Mouse (Mus musculus): ENCODE data around the gene Qrsl1. TPM values are rescaled to one million over a fixed set of nuclear protein-coding genes. Genes with fewer than 3 reads are reported as not detected.

Qrsl1 gene
- polyA plus RNA-seq (2012), result 2.4 and 3.9 TPM in 2 replicates

GRCm38 (mm10) chr10:43901578-43902194 is at the start of gene Qrsl1, which contains the start of gene Rtn4ip1:
Gene Qrsl1 (minus strand): TSS chr10:43901745.
Gene Rtn4ip1 (plus strand): TSS chr10:43901807.
- no peak for TF ChIP-seq GATA1 (IDR thresholded peaks at IDR 0.05; ENCODE audit: low read length)

- TF ChIP-seq GATA1 (IDR thresholded peaks at IDR 0.05; ENCODE audit: low read length), result no peak
Measured at GRCm38 (mm10) chr10:43945435-43945834, 43.9 kb upstream of the Qrsl1 start.

- TF ChIP-seq GATA1 (IDR thresholded peaks at IDR 0.05; ENCODE audit: low read length), result no peak
Measured at GRCm38 (mm10) chr10:43943736-43944135, 42.2 kb upstream of the Qrsl1 start.

GRCm38 (mm10) chr10:43939136-43939662 is 37.7 kb upstream of the Qrsl1 start:
- TF ChIP-seq GATA1 (IDR thresholded peaks at IDR 0.05; ENCODE audit: low read length), result no peak

- no peak for TF ChIP-seq GATA1 (IDR thresholded peaks at IDR 0.05; ENCODE audit: low read length)
Measured at GRCm38 (mm10) chr10:43928596-43928995, 27.1 kb upstream of the Qrsl1 start.

- no peak for TF ChIP-seq GATA1 (IDR thresholded peaks at IDR 0.05; ENCODE audit: low read length)
Measured at GRCm38 (mm10) chr10:43927736-43928135, 26.2 kb upstream of the Qrsl1 start.

GRCm38 (mm10) chr10:43923096-43923495 is 21.6 kb upstream of the Qrsl1 start:
- TF ChIP-seq GATA1 (IDR thresholded peaks at IDR 0.05; ENCODE audit: low read length), result no peak

GRCm38 (mm10) chr10:43918696-43919608 is 17.4 kb upstream of the Qrsl1 start:
- TF ChIP-seq GATA1 (IDR thresholded peaks at IDR 0.05; ENCODE audit: low read length), result no peak

GRCm38 (mm10) chr10:43916737-43917136 is 15.2 kb upstream of the Qrsl1 start:
- no peak for TF ChIP-seq GATA1 (IDR thresholded peaks at IDR 0.05; ENCODE audit: low read length)

- no peak for TF ChIP-seq GATA1 (IDR thresholded peaks at IDR 0.05; ENCODE audit: low read length)
Measured at GRCm38 (mm10) chr10:43916181-43916580, 14.6 kb upstream of the Qrsl1 start.

DNA sequence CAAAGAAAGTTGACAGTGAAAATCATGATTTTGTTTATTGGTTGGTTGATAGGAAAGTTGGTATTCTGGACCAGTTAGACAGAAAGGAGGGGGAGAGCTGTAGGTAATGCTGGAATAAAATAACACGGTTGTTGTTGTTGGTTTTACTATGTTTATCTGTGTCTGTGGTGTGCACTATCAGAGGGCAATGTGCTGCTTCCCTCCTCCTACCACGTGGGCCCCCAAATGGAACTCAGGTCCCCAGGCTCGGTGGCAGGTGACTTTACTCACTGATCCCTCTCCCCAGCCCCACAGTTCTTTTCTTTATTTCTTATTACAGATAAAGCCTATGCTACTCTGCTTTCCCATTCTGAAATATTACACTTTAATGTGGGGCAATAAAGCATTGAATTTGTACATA is 10.7 kb upstream of the Qrsl1 start:
- no peak for TF ChIP-seq GATA1 (IDR thresholded peaks at IDR 0.05; ENCODE audit: low read length)

DNA sequence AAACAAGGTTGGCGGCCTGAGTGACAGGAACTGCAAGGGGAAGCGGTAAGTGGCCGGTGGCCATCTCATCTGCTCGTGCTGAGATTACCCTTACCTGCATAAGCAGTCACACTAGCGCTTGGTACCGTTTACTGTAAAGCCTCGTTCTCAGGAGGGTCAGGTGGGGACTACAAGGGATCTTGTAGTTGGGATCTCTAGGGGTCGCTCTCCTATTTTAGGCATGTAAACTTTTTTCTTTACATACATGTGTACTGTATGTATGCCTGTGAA is 9.3 kb upstream of the Qrsl1 start:
- no peak for TF ChIP-seq GATA1 (IDR thresholded peaks at IDR 0.05; ENCODE audit: low read length)

DNA sequence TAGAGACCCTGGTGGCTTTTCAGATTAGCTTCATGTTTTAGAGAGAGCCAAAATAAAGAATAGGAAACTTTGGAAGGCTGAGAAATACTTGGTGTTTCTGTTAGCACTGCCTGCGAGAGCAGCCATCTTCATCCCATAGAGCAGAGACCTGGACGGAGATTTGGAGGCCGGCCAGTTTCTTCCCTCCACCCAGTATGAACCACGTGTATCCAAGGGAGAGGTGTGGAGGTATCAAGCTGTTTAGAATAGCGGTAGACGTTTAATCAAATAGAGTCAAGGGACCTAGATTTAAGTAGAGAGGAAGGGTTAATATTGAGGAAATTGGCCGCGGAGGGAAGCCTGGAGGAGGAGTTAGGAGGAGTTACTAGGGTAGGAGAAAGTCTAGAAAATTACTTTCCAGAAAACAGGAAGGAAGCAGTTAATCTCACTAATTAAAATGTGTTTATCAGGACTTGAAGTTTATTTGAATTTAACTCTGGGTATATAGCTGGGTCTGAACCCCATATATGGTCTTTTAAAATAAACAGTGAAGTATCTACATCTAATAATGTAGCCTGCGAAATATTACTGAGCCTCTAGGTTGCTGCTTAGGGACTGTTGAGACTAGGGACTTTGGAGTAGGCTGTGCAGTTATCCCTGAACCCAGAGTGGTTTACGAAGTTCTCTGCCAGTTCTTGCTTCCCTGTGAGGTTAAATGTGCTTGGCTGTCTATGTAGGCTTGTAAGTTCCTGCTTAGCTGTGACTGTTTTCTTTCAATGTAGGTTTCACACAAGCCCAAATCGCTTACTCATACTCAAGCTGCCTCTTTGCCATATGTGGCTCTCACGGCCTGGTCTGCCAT is 8.7 kb upstream of the Qrsl1 start:
- TF ChIP-seq GATA1 (IDR thresholded peaks at IDR 0.05; ENCODE audit: low read length), result no peak

GRCm38 (mm10) chr10:43904569-43904968 is 3.0 kb upstream of the Qrsl1 start:
- TF ChIP-seq GATA1 (IDR thresholded peaks at IDR 0.05; ENCODE audit: low read length), result no peak

GRCm38 (mm10) chr10:43900883-43901570 is 518 bp downstream of the Qrsl1 start:
- TF ChIP-seq GATA1 (IDR thresholded peaks at IDR 0.05; ENCODE audit: low read length), result no peak
